Mouse (Mus musculus) CD4-positive, CD25-positive, alpha-beta regulatory T cell, adult 4 months (primary cell): ENCODE measurements around the gene Fam120a. TPM values are rescaled to one million over a fixed set of nuclear protein-coding genes. Genes with fewer than 3 reads are reported as not detected.

ENCODE experiments used
- ATAC-seq: one replicate; pipeline ENCODE4 v1.8.0; 2017
- polyA plus RNA-seq, 2 experiments: library from polyadenylated mRNA; unstranded; fragments of 100-300 nt; shearing (Covaris generic); gene quantifications; one replicate each; pipeline ENCODE4 v1.2.1; 2017

Gene Fam120a
- polyA plus RNA-seq, 2 experiments from 2014 or later, result 21.1 to 34.3 TPM

DNA sequence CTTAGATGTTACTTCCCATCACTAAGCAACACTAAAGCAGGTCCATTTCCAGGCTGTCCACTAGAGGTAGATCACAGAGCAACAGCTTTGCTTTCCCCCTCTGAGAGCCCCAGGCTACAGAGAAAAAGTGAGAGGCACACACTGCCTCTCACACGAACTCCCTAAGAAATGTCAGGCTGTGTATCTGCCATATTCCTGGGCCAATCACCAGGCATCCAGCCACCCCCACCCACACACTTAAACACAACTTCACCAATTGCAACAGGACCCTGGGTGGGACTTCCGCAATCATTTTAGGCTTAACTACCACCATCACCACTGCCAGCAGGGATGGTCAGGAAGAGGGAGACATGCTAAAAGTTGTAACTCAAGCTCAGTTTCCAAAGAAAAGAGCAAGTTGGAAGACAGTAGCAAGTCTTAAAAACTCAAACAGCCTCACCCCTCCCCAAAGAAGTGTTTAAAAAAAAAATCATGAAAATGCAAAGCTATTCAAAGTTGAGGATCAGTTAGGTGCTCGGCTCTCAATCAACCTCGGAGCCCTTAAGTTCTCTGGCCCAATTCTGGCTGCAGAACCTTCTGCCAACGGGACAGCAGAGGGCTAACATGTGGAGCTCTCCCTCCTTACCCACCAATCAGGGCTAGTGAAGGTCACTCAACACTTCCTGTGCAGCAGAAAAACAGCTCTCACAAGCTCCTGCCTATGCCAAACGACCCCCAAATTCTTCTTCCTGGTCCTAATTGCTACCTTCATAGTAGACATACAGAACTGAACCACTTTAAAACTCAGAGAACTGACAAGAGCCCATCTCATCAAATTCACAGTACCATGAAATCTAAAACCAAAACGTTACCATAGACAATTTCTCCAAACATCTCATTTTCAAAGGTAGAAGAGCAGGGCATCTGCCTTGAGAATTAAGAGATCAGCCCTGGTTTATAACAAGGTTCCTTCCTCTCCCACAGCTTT is 2.0 kb downstream of the Fam120a start:
- ATAC-seq, result peak; percentile 41

DNA sequence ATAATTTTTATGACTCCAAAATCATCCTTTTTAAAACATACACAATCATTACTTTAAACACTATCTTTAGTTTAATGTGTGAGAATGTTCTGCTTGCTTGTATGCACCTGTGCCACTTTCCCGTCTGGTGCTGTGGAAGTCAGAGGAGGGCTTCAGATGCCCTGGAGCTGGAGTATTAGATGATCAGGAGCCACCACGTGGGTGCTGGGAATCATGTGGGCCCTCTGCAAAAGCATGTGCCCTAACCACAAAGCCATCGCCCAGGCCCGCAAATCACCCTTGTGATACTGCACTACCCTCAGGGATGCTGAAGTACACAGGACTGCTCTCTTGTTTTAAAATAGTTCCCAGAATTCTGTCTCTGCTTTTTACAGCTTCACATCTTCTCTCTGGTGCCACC is 3.0 kb downstream of the Fam120a start:
- ATAC-seq, result no peak

DNA sequence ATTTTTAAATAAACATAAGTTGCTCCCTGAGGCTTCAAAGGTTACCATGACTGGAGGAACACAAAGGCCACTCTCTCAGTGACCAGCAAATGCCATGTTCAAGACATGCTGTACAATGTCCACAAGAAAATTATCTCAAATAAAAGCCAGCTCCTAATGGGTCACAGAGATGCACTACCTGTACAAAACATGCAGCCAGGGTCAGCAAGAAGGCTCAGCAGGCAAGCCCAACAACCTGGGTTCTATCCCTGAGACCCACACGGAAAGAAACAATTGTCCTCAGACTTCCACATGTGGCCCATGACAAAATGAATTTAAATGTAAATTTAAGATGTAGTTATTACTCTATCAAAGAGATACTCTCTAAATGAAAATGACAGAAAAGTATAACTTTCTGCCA is 4.7 kb downstream of the Fam120a start:
- no peak for ATAC-seq

DNA sequence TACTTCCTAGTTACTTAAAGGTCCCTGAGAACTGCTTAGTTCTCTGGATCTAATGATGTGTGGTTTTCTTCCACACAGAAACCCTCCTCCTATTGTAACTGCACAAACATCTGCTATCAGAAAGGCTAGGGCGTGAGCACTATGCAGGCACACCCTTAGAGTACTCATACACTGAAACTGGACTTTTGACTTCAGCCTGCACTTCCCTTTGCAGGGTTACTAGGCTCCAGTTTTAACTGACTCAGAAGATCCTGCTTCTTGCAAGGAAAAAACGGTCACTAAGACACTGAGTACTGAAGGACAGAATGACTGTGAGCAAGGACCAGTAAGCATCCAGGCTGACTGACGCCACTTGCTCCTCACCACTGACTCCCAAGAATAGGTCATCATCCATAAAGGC is 5.3 kb downstream of the Fam120a start:
- ATAC-seq, result no peak

DNA sequence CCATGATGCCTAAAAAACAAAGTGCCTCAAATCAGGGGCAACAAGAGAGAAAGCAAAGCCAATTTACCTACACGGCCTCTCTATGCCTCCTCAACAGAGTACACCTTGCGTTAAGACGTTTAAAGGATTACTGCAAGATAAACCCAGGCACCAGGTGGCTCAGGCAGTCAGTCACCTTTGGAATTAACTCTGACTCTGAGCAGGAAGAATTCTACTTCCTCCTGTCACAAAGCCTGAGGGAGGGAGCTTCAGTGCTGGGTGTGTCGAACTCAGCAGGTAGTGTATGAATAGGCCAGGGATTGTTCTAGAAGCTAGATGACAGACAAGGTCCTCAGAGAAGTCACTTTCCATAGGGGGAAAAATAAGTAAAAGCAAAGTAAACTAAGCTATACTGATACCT is 9.2 kb downstream of the Fam120a start:
- no peak for ATAC-seq

DNA sequence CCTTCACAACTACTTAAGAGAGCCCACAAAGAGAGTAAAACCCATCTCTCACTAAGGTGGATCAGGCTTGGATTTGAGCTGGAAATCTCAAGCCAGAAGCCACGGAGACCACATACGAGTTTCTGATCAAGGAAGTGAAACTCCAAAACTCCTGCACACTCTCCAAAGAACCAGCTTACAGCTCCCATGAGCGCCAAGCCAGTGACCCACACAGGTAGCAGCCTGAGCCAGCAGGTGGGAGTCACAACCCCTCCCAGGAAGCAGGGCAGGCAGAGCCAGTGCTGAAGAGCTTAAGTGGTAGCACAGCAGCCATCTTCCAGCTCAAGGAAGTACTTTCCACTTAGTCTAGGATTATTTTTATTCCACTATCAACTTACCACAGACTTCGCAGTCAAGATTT is 13.0 kb downstream of the Fam120a start:
- ATAC-seq, result no peak

DNA sequence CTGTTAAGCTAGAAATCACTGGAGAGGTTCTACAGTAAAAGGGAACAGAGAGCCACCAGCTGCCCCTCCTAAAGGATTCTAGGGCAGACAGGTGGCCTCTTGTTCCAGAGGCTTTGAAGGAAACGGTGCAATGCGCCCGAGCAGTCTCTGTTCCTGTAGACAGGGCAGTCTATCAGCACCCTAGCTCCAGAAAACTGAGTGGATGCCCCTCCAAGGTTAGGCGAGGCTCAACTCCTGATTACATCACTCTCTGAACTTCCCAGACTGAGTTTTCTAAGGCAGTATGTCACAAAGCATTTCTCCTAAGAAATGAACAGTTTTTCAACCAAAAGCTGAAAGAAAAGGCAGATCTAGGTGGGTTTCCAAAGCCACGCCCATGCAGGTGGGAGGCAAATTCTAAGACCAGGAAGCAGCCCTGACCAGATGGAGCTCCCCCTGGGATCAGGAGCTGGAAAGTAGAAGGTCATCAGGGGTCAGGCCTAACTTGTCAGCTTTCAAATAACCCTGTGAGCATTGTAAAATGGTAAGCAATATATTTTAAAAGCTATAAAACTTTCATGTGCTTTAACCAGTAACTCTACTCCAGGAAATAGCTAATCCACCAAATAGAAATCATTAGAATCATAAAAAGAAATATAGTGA is 17.1 kb downstream of the Fam120a start:
- no peak for ATAC-seq

DNA sequence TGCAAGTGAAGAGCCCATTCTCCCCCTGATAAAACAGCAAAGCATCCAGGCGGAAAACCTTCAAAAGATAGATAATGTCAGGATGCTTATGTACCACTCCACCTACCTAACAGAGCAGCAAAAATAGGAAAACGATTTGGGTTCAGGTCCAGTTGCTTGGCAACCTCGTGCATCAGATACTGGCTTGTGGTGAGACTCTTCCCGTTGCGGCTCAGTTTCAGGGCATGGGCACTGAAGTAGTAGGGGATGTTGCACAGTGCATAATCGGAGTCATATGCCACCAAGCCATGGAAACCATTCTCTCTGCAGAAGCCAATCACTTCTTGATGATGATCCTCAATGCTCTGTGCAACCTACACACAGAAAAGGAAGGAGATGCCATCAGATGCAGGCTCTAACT is 18.9 kb downstream of the Fam120a start:
- no peak for ATAC-seq

DNA sequence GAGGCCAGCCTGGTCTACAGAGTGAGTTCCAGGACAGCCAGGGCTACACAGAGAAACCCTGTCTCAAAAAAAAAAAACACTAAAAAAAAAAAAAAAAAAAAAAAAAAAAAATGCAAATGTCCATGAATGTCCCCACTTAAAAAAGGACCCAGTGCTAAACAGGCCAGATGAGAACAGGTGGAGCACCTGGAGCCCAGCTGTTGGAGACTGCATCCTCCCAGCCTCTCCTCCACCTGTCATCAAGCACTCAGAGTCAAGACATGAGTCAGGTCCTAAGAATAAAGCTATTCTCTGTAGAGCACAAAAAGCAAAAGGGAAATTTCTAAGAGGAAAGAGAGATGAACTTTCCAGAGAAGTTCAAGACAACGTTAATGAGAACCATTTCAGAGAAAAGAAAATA is 23.2 kb downstream of the Fam120a start:
- ATAC-seq, result no peak

DNA sequence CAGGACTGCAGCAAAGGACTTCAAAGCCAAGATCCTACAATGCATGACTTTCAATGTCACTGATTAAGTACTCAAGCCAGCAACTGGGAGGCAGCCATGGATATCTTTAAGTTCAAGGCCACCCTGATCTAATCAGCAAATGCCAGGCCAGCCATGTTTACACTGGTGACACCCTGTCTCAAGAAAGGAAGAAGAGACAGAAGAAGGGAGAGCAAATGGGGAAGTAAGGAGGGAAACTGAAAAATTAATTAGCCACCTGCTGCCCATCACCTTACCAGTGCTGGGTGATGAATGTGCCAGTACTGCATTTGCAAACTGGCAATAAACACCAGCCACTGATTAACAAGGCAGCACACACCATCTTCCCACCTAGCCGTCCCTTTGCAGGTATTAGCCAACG is 25.3 kb downstream of the Fam120a start:
- ATAC-seq, result no peak

DNA sequence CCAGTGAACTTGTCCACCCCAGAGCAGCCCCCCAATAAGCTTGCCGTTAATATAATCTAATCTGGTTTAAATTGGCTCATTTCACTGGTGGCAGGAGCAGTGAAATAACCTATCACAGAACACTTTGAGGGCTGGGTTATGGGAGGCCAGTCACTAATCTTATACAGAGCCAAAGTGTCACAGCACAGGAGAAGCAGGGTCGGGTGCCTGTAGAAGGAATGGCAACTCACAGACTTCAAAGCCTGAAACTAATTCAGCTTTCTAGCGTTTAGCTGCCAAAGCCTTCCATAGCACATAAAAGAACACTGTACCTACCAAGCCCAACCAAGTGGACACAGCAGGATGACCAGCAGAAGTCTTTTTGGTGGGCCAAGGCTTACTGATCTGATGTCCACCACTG is 26.0 kb downstream of the Fam120a start:
- no peak for ATAC-seq

DNA sequence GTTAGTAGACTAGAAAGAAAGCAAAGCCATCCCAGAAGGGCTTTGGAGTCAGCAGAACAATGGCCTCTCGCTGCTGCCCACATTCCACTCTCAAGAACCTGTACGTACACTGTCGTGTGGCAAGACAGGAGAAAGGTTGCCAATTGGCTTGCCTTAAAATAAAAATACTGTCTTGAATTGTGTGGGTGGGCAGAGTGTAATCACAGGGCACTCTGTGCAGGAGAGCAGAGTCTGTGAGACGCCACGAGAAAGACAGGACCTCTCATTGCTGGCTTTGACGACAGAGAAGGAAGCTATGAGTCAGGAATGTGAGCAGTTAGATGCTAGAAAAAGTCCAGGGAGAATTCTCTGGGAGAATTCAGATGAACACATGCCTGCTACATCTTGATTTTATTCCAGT is 33.2 kb downstream of the Fam120a start:
- ATAC-seq, result no peak

DNA sequence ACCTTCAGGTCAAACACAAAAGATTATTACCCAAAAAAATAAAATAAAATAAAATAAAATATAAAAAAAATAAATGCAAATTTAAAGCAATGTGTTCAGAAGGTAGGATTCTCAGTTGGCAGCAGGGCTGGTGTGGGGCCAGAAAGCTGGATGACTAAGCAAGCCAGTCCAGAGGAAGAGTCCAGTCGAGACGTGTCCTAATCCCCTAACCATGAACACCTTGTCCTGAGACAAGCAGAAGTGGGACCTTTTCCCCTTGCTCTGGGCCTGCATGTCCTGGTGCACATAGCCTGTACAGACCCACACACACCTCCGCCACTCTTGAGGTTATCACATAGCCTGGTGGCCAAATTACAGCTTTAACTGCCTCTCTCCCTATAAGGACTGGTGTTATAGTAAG is 35.1 kb downstream of the Fam120a start:
- ATAC-seq, result no peak

DNA sequence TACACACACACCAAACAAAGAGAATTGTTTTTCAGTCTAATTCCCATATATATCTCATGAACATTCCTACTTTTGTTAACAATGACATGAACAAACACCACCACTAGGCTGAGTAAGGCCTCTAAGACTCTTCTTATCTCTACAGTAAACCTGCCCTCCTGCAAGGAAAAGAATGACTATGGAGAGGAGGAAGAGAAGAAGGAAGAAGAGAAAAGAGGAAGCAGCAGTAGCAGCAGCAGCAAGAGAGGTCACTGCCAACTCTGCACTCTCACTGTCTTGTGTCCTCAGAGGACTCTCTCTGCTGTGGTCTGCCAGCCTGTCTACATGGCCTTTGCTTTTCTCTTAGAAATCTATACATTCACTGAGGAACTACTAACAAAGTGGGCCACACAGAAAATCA is 36.1 kb downstream of the Fam120a start:
- no peak for ATAC-seq

DNA sequence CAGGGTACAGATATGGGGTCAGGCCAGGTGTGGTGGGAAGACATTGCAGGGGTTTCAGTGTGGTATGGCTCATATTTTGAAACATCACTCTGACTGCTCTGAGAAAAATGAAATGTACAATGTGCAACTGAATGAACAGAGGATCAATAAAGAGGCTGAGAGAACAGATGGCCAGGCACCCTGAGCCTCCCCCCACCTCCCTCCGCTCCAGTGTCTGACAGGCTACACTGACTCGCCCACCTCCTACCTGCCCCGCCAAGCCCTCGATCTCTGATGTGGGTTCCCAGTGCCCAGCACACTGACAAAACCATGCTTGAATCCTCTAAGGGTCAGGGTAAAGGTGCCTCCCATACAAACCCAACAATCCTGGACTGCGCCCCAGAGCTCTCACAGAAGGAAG is 36.6 kb downstream of the Fam120a start:
- ATAC-seq, result no peak

DNA sequence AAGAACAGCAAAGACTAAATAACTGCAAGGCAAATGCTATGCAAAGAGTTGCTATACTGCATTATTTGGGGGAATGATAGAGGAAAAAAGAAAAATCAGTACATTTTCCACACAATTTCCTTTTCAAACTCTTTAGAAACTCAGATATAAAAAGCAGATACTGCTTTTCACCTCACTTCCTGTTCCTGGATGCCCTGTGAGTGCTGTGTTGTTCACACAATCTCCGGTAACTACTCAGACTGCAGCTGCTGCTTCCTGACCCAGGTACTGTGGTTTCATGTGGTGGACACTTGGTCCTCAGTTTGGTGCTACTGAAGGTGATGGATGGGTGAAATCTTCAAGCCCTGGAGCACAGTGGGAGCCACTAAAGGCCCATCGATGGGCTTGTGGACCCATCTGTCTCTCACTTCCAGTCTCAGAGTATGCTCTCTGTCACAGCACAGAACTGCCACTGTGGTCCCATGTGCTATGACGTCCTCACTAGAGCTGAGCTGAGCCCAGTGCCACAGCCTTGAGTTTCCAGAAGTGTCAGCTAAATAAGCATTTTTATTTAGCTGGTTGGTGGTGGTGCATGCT is 38.2 kb downstream of the Fam120a start:
- peak; percentile 88 for ATAC-seq

DNA sequence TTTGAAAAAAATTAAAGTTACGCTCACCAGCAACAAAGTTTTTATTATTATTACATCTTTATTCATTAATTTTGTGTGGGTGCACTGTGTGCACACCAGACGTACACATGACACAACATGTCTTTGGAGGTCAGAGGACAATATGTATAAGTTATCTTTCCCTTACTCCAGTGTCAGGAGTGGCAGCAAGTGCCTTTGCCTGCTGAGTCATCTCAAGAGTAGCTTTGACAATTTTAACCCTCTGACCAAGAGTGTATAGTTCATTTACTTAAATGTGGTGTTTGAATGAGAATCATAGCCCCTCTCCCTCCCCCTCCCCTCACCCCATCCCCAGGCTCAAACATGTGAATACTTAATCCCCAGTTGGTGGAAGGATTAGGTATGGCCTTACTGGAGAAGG is 40.2 kb downstream of the Fam120a start:
- ATAC-seq, result no peak

DNA sequence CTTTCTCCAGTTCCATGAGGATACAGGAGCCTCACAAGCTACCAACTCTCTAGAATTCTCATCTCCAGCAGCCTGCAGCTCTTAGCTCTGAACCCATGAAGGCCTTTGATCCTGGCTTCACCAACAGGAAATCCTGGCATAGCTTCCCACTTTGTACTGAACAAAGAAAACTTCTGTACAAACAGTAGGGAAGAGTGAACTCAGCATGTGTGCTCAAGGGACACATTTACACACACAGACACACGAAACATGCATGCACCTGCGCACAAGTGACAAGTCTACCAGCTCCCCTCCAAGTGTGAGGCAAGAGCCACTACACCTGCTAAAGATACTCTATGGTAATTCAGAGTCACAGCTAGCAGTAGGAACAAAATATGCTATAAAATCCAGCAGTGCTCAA is 45.1 kb downstream of the Fam120a start:
- ATAC-seq, result no peak

DNA sequence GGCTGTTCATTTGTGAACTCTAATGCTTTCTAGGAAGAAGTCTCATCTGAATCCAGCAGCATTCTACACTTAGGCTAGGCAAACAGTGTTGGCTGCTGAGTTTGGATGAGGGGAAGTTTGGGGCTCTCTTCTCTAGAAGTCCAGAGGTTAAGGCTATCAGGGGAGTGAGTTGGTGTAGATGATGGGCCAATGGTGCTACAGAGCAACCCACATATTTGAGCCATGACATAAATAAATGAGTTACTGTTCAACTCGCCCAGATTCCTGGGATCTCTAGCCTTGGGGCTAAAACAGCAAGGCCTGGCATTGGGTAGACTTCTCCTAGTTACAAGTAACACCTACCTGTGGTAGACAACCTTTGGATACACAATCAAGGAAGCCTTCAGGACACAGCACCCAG is 46.6 kb downstream of the Fam120a start:
- no peak for ATAC-seq

DNA sequence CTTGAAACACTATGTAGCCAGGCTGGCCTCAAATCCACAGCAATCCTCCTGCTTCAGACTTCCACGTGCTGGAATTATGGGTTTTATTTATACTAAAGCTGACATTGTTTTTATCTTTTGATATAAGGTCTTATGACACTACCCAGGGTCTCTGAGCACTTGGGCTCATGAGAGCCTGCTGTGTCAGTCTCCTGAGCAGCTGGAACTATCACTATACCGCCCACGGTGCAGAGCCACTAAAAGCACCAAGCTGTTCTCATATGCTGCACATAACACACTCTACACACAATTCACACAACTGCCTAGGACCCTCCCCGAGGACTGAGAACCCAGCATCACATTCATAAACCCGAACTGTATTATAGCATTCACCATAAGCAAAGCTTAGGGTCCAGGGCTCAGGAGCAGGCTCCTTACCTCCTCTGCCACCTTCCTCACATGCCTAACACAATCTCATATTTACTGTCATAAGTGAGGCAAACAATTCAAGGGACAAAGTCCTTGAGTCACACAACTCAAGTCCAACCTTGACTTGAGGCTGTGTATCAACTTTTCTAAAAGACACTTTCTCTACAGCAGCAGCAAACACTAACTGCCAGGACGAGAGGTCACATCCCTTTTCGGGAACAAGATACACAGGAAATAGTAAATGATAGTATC is 47.9 kb downstream of the Fam120a start:
- no peak for ATAC-seq

DNA sequence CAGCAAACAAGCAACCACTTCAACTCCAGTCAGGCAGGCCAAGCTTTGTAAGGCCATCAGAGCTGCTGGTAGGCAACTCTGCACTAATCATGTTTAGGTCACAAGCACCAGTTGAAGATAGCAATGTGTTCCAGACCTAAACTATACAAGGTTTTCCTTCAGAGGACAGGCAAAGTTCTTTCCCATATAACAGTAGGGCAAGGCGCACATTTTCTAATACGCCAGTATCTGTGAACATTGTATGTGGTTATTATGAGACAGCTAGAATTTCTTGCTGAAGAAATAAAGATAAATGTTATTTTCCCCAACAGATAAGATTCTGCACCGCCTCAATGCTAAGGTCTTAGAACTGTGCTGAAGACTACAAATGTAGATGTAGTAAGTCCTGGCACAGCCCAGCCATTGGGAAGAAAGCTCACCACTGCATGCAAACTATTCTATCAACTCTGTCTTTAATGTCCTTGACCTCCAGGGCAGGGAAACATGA is 50.7 kb downstream of the Fam120a start:
- no peak for ATAC-seq

DNA sequence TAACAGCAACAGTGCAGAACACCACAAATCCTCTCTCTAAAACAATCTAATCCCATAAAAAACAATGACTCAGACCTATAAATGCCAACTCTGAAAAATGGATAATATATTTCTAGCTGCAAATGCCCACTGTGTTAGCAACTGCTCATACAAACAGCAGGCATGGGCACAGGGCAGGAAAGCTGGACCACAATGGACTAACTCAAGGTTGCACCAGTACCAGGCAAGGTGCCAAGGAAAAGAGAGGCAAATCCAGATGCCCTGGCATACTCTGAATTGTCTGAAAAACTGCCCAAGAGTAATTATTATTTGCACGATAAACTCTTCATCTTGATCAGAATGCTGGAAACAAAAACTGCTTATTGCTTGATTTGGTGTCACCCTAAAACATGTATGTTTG is 54.1 kb downstream of the Fam120a start:
- no peak for ATAC-seq

DNA sequence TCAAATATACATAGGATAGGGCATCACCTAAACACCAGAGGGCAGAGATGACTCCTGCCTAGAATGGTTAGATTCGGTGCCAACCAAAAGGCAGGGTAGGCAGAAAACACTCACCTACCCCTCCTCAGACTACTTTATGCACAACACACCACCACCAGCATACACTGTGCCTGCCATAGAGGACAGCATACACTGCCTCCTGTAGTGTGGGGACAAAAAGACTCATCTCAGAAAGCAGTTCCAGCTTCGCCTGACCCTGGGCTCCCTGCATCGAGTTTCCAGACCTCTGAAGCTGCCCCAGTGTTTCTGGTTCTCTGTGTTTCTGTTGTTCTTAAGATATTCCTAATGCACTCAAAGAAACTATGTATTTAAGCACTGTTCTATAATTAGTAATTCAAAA is 54.7 kb downstream of the Fam120a start:
- no peak for ATAC-seq
